Mouse (Mus musculus) NIH3T3 (cell line): ENCODE results near the gene Eps8l3.
"Not testable (repeated sequence)": the region's sequence is repeated elsewhere in the genome, so short reads cannot be mapped to it uniquely, and the experiment has no call there.

Source experiments
- DNase-seq: peaks from one replicate; pipeline ENCODE4 v3.0.0-alpha.2; 2012; ENCODE audit warnings: low read depth

Gene Eps8l3

GRCm38 (mm10) chr3:107853232-107854181 is 23.5 kb upstream of the Eps8l3 start:
- no peak for DNase-seq

GRCm38 (mm10) chr3:107855368-107855767 is 21.7 kb upstream of the Eps8l3 start:
- no peak for DNase-seq

- DNase-seq: no peak
These were observed 19.4 kb upstream of the Eps8l3 start for GRCm38 (mm10) chr3:107857646-107858045.

- peak; percentile 45 for DNase-seq
These were observed 15.5 kb upstream of the Eps8l3 start for GRCm38 (mm10) chr3:107861483-107861882.

GRCm38 (mm10) chr3:107862471-107862870 is 14.6 kb upstream of the Eps8l3 start:
- DNase-seq: no peak

- no peak for DNase-seq
These were observed 13.6 kb upstream of the Eps8l3 start for GRCm38 (mm10) chr3:107863471-107863870.

GRCm38 (mm10) chr3:107863898-107864603 is 13.0 kb upstream of the Eps8l3 start:
- peak; percentile 96 for DNase-seq

- peak; percentile 28 for DNase-seq
These were observed 11.5 kb upstream of the Eps8l3 start for GRCm38 (mm10) chr3:107865364-107866091.

- peak; percentile 97 for DNase-seq
These were observed 9.9 kb upstream of the Eps8l3 start for GRCm38 (mm10) chr3:107867086-107867485.

- no peak for DNase-seq
These were observed 8.6 kb upstream of the Eps8l3 start for GRCm38 (mm10) chr3:107868452-107868851.

GRCm38 (mm10) chr3:107869097-107869496 is 7.9 kb upstream of the Eps8l3 start:
- no peak for DNase-seq

GRCm38 (mm10) chr3:107869925-107870324 is 7.1 kb upstream of the Eps8l3 start:
- DNase-seq: no peak

- DNase-seq: no peak
These were observed 3.4 kb upstream of the Eps8l3 start for GRCm38 (mm10) chr3:107873335-107874251.

GRCm38 (mm10) chr3:107875231-107875630 is 1.8 kb upstream of the Eps8l3 start:
- DNase-seq: peak; percentile 72

GRCm38 (mm10) chr3:107877747-107878736 is 1.0 kb downstream of the Eps8l3 start:
- DNase-seq: peak; percentile 51

- peak; percentile 94 for DNase-seq
These were observed 10.9 kb downstream of the Eps8l3 start for GRCm38 (mm10) chr3:107887674-107888495.

GRCm38 (mm10) chr3:107889236-107889635 is 12.2 kb downstream of the Eps8l3 start:
- DNase-seq: not testable (repeated sequence)

GRCm38 (mm10) chr3:107895194-107895719 is 18.2 kb downstream of the Eps8l3 start:
- no peak for DNase-seq
